Mouse (Mus musculus): ENCODE measurements around the gene Nppc. TPM values are rescaled to one million over a fixed set of nuclear protein-coding genes. Genes with fewer than 3 reads are reported as not detected.

Gene Nppc
- total RNA-seq (2021) = under 1 TPM in 1 of 2 experiments, not detected in 1; 0.48 TPM
- long read RNA-seq, experiment 1, partial matches to known transcripts = 0 of 2 reads
- long read RNA-seq, experiment 1, other reads (novel, unspliced or antisense) = 0 of 2 reads
- long read RNA-seq, experiment 2 = 0 reads

DNA sequence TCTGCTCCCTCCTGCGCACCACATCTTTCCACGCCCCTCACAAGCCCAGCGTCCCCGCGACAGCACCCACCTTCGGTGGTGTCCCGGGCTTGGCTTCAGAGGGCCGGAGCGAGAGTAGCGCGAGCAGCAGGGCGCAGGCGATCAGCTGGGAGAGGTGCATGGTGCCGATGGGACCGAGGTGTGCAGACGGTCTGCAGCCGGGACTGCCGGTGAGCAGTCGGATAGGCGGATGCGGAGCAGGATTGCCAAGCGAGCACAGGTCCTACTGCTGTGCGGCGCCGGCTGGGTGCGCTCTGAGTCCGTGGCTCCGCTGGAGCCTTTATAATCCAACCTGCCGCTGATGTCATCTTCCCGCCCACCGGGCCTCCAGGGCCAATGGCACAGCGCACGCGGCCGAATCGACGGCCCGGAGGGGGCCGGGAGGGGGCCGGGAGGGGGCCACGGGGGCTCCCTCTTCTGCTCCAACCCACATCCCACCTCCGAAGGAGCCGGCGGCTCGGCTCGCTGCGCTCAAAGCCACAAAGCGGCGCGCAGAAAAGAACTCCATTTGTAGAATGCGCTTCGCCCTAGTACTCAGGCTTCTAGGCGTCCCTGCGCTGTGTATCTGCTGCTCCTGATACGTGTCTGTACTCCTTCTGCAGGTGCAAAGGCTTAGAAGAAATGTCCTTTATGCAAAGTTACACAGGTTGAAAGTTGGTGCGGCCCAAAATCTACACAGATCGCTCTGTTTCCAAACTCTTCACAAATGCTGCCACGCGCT lies at the start of gene Nppc:
Nppc (minus strand) TSS at position 293 of the 760 bp plus-strand sequence.
- peak; percentile 84 for DNase-seq

DNA sequence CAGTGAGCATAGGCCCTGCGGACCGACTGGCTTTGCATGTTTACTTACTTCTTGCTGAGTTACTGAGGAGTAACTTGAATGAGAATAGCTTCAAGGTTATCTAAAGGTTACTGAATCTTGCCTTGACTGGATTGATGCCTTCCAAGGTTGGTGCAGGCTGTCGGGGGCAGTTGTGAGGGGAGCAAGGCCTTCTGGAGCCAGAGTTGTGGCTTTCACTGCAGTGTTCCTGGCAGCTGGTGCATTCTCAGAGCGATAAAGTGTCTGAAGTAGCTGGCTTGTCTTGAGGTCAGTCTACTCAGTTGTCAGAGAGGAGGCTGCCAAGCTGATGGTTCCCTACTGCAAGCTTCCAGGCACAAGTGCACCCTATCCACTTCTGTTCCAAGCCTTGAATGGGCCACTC lies 49.0 kb upstream of the Nppc start:
- peak; percentile 50 for DNase-seq

DNA sequence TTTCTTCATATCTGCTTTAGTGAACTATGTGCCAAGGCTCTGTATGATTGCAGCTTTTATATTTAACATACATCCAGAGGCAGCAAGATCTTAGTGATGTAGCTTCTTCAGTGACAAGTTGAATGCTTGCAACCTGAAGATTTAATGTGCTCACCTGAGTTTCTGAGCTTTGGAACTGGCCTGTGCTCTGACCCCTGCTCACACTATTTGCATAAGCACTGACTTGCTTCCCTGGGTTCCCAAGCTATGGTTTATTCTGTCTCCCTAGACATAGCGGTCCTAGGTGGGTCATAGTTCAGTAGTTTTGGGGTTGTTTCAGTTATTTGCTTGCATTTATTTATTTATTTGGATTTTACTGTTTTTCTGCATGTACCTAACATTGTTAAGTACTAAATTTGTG lies 47.8 kb upstream of the Nppc start:
- DNase-seq = no peak

DNA sequence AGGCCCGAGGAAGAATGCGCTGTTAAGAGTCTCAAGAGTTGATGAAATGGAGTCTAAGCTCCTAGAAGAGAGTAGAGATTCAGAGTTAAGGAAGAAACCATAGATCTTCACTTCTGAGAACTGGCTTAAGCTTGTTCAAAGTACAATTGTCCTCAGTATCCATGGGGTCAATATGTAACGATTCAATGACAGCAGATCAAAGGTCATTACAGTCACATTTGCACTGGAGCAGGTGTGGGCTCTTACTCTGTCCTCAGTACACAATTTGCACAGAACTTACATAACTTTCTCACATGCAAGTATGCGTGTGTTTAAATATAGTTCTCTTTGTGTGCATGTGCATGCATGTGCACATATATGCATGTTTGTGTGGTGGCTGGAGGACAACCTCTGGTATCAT lies 42.7 kb upstream of the Nppc start:
- DNase-seq = no peak

DNA sequence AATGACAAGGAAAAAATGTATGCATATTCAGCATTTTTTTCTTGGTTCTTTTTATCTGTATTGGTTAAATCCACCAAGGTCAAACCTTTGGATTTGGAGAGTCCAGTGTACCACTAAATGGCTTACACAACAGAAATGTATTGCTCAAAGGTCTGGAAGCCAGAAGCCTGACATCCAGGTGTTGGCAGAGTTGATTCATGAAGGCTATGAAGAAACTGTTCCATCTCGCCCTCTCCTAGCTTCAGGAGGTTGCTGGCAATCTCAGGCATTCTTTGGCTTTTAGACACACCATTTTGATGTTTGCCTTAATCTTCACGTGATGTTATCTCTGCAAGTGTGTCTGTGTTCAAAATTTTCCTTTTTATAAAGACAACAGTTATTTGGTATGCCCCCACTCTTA lies 41.7 kb upstream of the Nppc start:
- DNase-seq = no peak

DNA sequence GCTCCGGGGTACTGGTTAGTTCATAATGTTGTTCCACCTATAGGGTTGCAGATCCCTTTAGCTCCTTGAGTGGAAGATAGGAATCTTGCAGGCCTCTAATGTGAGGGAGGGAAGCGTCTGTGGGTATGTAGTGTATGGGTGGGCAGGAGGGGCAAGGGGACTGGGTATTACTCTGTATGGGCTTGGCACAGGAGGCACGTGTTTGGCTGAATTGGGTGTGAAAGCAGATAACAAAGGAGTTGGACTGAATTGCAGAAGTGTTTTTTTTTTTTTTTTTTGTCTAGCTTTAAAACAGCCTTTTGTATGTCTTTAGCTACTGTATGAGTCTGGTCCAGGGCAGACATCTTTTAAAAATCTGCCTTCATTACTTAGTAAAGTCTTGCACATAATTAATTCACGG lies 39.2 kb upstream of the Nppc start:
- no peak for DNase-seq

DNA sequence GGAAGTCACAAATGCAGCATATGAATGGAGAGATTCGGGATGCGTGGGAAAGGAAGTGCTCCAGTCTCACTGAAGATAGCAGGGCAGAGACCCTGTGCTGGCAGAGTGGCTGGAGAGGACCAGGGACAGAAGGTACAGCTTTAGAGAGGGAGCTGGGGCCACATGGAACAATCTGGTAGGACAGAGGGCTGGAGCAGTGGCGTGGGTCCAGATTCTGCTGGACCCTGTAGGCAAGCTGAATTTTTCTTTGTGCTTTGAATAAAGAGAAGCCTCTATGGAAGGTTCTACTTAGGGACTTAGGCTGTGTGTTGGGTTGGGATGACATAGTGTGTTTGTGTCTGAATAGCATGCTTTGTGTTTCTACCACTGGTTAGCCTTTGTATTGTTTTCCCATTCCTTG lies 35.1 kb upstream of the Nppc start:
- DNase-seq = no peak

DNA sequence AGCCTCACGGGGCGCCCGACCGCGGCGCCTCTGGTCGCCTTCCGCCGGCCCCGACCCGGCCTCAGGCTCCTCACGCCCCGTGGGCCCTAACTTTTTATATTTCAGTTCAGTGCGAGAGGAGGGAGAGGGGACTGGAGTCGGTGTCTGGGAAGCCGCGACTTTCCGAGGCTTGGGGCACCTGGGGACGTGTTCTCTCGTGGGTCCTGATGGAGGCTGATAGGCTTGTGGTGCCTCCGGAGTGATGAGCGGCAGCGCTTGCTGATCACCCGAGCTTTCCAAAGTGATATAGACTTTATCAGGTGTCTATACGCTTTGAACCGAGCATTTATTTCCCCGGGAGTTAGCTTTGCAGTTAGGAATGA lies 33.6 kb upstream of the Nppc start:
- DNase-seq = no peak

DNA sequence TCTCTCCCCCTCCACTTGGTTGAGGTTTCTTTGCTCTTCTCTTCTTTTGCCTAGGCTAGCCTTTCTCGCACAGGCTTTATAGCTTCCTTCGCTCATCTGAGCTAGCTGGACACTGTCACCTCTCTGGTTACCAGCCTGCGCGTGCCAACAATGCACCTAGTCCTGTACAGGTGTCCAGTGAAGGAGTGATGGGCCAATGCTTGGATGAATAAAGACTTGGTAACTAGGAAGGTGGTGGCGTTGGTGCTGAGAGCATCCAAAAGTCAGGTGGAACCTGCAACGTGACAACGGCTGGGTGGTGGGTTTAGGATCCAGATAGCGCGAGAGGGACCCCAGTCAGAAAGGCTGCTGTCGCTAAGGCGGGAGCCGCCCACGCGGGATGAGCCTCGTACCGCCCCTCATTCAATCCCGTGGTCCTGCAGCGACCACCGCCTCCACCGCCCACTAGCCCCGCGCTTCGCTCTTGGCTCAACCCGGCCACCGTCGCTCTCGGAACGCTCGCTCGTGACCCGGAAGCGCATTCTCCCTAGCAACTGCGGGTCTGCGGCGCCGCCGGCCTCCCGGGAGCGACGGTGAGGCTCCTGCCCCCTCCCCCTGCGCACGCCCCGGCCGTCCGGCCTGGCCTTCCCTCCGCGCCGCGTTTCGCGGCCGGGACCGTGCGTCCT lies 33.1 kb upstream of the Nppc start, which contains the start of gene Dis3l2:
Dis3l2 (plus strand) TSS at position 509 of the 665 bp plus-strand sequence.
- peak; percentile 91 for DNase-seq

DNA sequence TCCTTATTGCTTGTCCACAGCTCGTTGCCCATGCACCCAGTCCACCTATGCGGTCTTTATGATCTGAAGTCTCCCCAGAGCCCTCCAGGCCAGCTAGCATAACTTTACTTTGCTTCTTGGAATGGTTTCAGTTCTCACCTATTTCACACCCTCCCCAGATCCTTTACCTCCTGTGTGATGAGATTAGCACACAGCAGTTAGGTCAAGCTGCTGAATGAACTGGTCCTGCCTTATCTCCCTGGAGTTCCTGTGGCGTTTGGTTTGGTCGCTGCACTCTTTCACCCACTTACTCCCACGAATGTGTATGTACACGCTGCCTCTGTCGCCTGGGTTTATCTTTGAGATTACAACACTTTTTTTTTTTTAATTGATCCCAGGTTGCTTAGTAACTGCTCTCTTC lies 30.0 kb upstream of the Nppc start:
- DNase-seq = no peak

DNA sequence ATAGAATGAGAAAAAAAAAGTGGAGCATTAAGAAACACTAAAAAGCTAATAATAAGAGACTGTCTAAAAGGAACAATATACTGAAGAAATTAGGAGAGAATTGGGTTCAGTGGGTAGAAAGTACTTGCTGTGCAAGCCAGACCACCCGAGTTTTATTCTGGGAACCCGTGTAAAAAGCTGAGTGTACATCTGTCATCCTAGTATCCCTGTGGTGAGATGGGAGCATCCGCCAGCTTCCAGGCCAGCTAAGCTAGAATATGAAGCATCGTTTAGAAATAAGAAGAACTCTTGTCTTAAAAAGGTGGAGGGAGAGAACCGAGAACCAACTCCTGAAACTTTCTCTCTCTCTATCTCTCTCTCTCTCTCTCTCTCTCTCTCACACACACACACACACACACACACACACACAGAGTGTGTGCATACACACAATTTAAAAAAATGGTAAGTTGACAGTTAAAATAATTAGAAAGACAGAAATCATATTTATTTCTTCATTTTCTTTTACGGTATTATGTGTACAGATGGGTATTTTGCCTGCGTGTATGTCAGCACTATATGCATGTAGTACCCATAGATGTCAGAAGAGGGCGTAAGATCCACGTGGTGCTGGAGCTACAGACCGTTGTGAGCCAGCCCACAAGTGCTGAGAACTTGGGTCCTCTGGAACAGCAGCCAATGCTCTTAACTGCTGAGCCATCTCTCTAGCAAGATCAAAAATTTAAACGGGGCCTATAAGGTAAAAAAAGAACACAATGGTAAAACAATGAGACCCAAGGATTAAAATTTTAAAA lies 29.2 kb upstream of the Nppc start:
- DNase-seq = no peak

DNA sequence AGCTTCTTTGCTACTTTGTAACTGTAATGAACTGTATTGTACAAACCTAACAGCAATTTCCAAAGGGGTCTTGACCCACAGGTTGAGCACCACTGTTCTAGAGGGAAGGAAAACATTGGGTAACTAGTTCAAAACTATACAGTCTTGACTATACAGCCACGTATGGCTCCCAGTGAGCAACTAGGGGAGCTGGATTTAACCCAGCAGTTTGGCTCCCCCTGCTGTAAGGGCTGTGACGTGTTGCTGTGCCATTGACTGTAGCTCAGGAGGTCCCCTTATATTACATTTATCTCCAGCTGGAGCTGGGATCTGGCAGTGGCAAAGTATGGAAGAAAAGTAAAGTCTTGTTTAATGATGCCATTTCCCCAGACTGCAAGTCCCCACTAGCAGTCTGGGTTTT lies 28.4 kb upstream of the Nppc start:
- peak; percentile 54 for DNase-seq

DNA sequence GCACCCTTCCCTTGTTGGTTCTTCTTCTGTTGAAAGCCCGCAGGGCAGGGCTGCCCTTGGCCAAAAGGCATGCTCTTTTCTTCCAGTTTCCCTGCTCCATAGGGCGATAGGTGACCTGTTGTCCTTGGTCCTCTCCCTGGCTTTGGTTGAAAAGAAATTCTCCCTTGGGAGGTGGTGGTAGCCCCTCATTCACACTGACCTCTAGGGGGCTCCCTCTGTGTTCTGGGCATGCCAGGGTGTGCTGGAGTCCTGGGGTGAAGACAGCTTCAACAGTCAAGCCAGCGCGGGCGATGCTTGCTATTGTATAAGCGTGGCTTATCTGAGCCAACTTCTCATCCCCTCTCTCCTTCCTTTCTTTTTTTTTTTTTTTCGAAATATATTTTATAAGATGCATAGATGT lies 26.6 kb upstream of the Nppc start:
- DNase-seq = no peak

DNA sequence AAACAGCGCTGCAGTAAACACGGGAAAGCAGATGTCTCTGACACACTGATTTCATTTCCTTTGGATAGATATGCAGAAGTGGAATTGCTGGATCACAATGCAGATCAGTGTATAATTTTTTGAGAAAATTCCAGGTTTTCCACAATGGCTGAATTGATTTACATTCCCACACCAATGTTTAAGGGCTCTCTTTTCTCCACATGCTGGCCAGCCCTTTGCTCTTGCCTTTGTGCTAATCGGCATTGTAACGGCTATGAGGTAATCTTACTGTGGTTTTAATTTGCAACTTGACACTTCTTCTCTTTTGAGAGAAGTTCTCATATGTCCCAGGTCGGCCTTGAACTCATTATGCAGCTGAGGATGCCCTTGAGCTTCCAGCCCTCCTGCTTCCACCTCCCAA lies 20.7 kb upstream of the Nppc start:
- no peak for DNase-seq

DNA sequence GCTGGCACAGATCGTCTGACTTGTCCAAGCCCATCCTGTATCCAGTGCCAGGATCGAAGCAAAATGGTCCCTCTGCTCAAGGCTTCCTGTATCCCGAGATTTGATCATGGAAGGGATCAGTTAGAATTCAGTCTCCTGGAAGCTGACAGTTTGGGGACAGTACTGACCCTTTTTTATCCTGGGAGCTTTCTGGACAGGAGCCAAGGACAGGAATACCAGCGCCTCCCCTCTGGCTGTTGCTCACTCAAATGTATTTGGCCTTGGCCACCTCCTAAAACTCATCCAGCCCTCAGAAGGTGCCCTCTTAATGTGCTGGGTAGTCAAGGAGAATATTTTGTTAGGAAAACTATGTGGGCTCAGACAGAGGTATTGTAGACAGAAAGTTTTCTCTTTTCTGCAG lies 16.9 kb upstream of the Nppc start:
- DNase-seq = peak; percentile 39

DNA sequence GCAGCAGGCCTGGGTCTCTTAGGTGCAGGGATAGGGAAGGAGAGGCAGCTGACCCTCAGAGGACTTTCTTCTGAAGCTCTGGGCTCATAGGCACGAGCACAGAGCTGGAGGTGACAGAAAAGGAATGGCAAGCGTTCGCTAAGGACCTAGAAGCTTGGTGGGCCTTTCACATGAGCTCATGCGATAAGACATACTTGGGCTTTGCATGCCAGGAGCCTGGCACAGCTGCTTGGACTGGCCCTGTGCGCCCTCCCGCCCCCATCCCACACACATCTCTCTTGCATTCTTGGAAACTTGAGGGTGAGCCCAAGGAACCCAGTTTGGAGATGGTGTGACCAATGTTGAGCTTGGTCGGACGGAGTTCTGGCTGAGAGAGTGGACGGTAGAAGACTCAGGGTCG lies 8.3 kb upstream of the Nppc start:
- no peak for DNase-seq

DNA sequence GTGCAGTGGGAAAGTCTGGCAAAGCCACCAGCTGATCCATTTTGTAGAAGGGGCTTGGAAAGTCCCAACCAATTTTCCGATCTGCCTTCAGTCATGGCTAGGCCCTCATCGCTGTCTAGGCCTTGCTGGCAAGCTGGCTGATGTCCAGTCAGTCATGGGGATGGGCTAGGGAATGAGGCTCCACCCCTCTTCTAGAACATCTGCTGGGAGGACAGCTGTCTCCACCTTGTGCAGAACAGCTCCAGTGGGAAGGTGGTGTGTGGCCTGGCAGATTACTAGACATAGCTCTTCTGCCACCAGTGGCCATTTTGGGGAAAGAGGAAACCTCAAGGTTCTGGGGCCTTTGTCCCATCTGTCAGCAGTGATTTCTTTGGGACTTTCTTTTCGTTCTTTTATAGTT lies 7.3 kb upstream of the Nppc start:
- no peak for DNase-seq

DNA sequence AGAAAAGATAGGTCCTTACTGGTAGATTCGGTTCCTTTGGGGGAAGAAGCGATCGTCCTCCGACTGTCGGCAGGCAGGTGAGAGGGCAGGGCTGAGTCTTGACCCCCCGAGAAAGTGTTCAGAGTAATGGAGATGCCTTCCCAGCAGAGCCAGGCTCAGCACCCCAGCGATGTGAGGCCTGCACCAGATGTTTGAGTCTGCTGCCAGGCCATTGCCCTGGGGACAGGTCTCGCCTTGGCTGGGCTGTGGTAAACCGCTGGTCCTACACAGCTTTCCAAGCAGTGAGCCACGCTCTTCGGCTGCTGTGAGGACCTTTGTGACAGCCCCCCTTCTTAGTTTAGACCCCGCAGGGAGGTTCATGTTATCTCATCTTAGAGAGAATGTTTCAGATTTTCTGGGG lies 4.8 kb upstream of the Nppc start:
- DNase-seq = peak; percentile 53

DNA sequence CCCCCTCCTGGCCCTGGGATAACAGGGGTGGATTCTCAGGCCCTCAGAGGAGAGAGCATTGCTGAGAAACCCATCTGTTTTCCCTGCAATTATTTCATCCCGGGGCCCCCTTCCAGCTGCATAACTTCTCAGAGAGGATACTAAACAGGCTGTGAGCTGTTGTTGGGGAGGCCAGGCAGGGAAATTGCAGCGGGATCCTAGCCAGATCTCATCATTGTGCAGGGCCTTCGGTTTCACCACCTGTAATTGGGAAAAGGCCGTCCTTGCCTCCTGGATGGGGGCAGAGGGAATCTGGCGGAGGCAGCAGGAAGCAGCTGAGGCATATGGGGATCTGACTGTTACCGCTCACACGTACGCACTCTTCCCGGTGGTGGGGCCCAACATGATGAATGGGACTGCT lies 4.0 kb upstream of the Nppc start:
- DNase-seq = no peak

DNA sequence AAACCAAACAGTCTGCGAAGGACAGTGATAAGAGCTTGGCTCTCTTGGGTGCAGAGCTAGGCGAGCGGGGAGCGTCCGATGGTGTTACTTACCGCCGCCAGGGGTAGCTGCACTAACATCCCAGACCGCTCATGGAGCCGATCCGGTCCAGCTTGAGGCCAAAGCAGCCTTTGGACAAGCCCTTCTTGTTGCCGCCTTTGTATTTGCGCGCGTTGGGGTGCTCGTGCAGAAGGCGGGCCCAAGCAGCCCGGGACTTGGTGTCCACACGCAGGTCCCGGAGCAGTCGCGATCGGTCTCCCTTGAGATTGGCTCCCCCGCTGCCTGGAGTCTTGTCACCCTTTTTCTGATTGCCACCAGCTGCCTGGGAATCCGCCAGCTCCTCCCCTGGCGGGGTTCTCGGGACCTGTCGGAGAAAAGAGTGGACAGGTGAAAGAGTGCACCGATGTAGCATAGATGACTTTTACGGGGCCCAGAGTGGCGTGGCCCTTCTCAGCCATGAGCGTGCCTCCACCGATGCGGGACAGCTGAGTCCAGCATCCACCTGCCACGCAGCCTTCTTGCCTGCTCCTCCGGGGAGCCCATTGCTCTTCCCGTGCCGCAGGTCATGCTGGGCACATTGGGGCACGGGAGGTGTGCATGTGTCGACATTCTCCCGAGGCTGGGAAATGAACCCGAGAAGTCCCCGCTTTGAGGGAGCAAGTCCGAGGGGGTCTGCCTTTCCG lies 658 bp downstream of the Nppc start:
- DNase-seq = peak; percentile 82

DNA sequence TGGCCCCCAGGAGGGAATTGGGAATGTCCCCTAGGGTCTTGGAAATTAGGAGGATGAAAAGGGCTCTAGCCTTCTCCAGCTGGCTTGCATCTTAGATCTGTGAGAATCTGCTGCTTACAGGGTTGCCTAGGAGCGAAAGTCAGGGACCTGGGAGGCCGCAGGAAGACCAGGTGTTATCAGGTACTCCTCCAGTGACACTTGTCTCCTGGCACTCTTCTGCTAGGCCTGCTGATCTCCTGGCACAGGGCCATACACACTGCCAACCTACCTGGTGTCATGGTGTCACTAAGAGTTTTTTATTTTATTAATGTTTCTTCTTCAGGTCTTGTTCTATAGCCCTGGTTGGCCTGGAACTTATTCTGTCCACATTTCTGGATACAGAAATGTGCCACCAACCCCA lies 5.3 kb downstream of the Nppc start:
- DNase-seq = no peak

DNA sequence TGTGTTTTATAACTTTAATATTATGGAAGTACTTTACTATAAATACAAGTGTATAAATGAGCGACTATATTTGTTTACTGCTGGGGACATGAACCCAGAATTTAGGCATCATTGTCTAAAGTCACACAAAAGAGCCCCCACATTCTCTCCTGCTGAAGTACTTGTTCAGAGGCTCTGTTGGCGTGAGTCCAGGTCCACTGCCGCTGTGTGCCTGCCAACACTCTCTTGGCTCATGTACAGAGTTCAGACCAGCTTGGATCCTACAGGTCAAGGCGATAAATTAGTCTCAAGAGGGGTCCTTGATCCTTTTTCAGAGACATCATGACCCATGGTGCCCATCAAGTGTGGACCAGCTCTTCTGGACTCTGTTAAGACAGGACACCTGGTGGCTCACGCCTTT lies 13.3 kb downstream of the Nppc start:
- peak; percentile 66 for DNase-seq
